Mouse (Mus musculus) c-Kit-negative CD71-positive TER-119-positive erythroid progenitor cells, embryonic 14.5 days (primary cell): ENCODE measurements around the gene Cd9.
A peak's percentile ranks its signal among the peaks of the same experiment; 100 is the strongest.

ENCODE experiments used
- DNase-seq: peaks from one replicate; pipeline ENCODE4 v3.0.0-alpha.2; 2013; ENCODE audit warnings: low read depth, low spot score

Cd9 gene

DNA sequence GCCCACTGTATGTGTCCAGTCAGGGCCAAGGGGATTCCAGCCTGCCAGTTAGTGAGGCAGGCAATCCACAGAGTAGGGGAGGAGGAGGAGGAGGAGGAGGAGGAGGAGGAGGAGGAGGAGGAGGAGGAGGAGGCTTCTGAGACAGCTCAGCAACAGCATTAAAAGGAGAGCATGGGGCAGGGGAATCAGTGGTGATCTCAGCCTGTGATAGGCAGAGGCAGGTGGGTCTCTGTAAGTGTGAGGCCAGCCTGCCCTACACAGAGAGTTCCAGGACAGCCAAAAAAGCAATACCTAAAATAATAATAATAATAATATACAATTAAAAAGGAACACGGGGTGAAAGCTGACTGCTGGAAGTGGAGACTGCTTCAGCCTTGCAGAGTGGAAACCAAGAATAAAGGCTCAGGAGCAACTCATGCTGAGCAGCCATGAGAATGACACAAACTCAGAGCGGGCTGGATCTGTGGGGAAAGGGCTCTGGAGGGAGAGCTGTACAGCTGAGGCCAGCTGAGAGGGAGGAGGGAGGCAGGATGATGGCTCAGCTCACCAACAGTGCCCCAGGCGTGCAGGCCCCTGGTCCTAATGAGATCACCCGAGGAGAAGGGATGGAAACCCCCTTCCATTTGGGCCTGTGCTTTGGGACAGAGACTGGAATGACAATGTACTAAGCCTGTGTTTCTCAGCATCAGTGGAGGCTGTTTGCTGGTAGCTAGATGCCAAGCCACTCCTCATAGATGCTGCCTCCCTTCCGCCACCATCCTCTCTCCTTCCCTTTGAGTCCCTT, 59.7 kb downstream of the Cd9 start:
- DNase-seq: no peak

GRCm38 (mm10) chr6:125433704-125434447, 60.7 kb downstream of the Cd9 start:
- no peak for DNase-seq

DNA sequence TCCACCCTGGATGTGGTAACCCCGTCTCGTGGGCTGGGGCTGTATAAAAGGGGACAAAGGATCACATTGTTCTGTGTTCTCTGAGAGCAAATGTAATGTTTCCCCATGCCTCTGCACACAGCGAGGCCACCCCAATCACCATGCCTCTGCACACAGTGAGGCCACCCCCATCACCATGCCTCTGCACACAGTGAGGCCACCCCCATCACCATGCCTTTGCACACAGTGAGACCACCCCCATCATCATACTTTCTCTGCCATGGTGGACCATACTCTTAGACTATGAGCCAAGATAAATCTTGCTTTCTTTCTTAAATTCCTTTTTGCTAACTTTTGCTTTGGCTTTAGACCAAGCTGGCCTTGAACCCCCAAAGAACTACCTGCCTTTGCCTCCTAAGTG, 61.3 kb downstream of the Cd9 start:
- DNase-seq: no peak

DNA sequence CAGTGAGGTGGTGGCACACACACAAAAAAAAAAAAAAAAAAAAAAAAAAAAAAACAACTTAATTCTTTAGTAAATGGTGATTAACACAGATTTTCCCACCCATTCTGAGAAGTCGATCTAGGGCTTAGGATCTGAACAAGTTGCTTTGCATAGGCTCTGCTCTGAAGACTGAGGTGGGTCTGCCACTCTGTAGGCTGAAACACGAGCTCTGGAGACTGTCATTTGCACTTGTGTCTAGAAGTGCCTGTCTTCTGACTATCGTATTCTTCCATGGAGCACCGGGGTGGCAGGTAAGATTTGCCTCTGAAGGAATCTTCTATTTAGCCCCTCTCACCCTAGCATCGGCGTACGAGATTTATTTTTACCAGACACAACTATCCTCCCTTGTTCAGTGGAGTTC, 62.1 kb downstream of the Cd9 start:
- DNase-seq: no peak

DNA sequence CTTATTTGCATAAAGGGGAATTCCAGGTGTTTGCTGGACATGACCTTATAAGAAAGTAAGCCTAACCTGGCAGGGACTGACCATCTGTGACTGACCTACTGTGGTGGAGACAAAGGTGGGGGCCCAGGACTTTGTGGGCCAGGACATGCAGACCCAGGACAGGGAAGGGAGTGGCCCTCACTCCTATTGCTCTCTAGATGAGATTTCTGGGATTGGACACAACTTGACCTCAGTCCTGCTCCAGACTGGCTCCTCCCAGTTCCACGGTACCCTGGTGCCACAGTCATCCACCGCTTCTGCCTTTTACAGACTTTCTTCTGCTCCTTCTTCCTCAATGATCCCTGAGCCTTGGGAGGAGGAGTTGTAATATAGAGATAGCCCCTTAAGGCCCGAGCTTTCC, 63.6 kb downstream of the Cd9 start:
- DNase-seq: no peak

GRCm38 (mm10) chr6:125430358-125430958, 64.1 kb downstream of the Cd9 start:
- no peak for DNase-seq

DNA sequence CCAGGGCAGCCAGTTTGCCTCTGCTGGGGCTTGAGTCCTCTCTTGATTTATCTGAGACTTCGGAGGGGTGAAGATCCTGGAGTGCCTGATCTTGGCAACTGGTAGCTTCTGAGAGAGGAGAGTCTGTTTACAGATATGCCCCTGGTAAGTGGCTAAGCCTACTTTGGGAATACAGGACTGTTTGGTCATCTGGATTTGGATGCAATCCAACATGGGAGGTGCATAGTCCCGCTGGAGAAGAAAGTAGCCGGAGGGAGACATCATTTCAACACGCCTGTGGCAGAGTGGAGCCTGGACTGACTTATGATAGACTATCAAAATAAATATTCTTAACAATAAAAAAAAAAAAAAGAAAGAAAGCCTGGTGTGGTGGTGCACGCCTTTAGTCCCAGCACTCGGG, 64.8 kb downstream of the Cd9 start:
- no peak for DNase-seq

GRCm38 (mm10) chr6:125426383-125427360, 67.9 kb downstream of the Cd9 start:
- DNase-seq: peak; percentile 61

- no peak for DNase-seq
Observed at GRCm38 (mm10) chr6:125425205-125426090, 69.1 kb downstream of the Cd9 start.

- DNase-seq: no peak
Observed at GRCm38 (mm10) chr6:125424156-125424555, 70.4 kb downstream of the Cd9 start.

GRCm38 (mm10) chr6:125423507-125423906, 71.1 kb downstream of the Cd9 start:
- DNase-seq: no peak

- no peak for DNase-seq
Observed at GRCm38 (mm10) chr6:125423099-125423498, 71.5 kb downstream of the Cd9 start.

GRCm38 (mm10) chr6:125422051-125422822, 72.4 kb downstream of the Cd9 start:
- DNase-seq: no peak

GRCm38 (mm10) chr6:125420458-125421063, 74.0 kb downstream of the Cd9 start:
- no peak for DNase-seq

GRCm38 (mm10) chr6:125418744-125419143, 75.8 kb downstream of the Cd9 start:
- peak; percentile 62 for DNase-seq

DNA sequence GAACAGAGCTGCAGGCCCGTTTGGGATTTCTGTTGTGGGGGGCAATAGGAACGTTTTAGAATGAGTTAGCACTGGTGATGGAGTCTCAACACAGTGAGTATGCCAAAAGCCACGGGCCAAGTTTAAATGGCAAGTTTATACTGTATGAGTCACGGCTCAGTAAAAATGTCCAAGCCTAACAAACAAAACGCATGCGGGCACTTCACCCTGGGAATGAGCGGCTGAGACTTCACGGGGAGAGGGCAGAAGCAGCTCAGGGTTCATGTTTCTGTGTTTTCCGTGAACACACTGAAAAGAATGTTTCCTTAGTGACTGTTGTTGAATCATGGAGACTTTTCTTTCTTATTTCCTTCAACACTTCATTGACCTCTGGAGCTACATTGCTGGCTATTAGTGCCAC, 81.3 kb downstream of the Cd9 start:
- no peak for DNase-seq

DNA sequence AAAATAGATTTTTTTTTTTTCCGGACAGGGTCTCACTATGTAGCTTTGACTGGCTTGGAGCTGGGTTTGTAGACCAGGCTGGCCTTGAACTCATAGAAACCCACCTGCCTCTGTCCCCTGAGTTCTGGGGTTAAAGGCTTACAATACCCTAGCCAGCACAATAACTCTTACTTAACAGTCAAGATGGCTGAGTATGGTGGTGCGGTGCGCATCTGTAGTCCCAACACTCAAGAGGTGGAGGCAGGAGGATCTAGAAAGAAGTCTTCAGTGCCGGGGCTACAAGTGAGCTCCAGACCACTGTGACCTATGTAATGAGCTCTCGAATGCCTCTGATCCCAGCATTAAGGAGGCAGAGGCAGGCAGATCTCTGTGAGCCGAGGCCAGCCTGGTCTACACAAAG, 82.9 kb downstream of the Cd9 start:
- no peak for DNase-seq

GRCm38 (mm10) chr6:125410995-125411547, 83.5 kb downstream of the Cd9 start:
- DNase-seq: no peak

GRCm38 (mm10) chr6:125410551-125410950, 84.0 kb downstream of the Cd9 start:
- DNase-seq: no peak
